Mouse (Mus musculus): ENCODE data around the gene Olfr517. TPM values are rescaled to one million over a fixed set of nuclear protein-coding genes. Genes with fewer than 3 reads are reported as not detected.

Gene Olfr517
- not detected in 2 replicates for polyA plus RNA-seq (2014; fragmentation: Nextera tagmentation; extraction: Ambion mirVana)

DNA sequence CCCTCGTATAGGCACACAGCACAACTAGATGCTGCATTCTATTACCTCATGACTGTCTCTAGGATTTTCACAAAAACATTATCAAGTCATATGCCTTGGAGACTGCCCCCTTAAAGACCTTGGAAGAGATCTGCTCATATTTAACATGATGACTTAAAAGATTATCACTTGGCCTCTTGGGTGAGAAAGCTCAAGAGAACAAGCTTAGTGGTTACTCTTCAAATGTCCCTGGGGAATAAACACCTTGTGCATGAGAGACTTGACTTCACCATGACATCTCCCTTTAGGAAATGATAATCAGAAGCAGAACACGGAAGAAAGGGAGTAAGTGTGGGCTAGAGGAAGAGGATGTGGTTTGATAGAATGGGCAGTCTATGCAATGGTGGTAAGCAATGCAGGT, at the start of gene Olfr517:
Gene Olfr517, minus strand, starts transcription at position 101 of the 400 bp plus-strand sequence.
- no peak for ATAC-seq (ENCODE audit: low read depth)

DNA sequence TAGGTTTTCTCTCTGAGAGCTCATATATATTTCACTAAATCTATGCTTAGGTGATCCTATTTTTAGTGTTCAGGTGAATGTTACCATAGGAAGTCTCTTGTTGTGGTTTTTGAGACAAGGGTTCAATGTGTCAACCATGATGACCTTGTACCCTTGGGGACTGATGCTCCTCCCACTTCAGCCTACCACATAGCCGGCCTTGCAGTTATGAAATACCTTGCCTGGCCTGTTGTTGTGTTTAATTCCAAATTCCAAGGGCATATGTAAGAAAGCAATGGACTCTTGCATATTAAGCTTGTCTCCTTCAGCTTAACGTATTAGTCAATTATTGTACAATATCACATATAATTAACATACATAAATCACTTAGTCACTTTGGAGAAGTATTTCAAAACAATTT, 31.8 kb upstream of the Olfr517 start:
- H3K27me3 ChIP-seq (ENCODE audit: control insufficient read depth, insufficient read depth, low read length): no peaks in the 10 kb centered on the region
- no peak overlapping the region for H3K4me2 ChIP-seq (ENCODE audit: low read depth, low read length)
- no peaks in the 10 kb centered on the region for H3K4me1 ChIP-seq (ENCODE audit: control insufficient read depth, insufficient read depth, low read length)
- 83% methylated on average over 2 of the region's 2 CpGs for WGBS
- H3K9ac ChIP-seq (replicated peaks; ENCODE audit: low read depth, low read length): no peak overlapping the region
- H3K36me3 ChIP-seq (ENCODE audit: control insufficient read depth, insufficient read depth, low read length): no peaks in the 10 kb centered on the region
- no peak for ATAC-seq (ENCODE audit: low read depth)
- no peak overlapping the region for H3K27ac ChIP-seq (ENCODE audit: low read depth, low read length)
- no peak overlapping the region for H3K4me3 ChIP-seq (ENCODE audit: low read depth, low read length)
- no peaks in the 10 kb centered on the region for H3K9me3 ChIP-seq (ENCODE audit: control insufficient read depth, low read length)

More for the DNA sequence above, at the start of gene Olfr517:
- WGBS: 83% methylated on average over 2 of the region's 2 CpGs
- Histone ChIP-seq H3K36me3 (ENCODE audit: control insufficient read depth, insufficient read depth, low read length) (no peaks in the 10 kb centered on the region), H3K27ac (ENCODE audit: low read depth, low read length) (no peak within 1 kb of the TSS), H3K4me2 (ENCODE audit: low read depth, low read length) (no peak within 1 kb of the TSS), H3K4me3 (ENCODE audit: low read depth, low read length) (no peak within 1 kb of the TSS), H3K4me1 (ENCODE audit: control insufficient read depth, insufficient read depth, low read length) (no peaks in the 10 kb centered on the region), H3K27me3 (ENCODE audit: control insufficient read depth, insufficient read depth, low read length) (no peaks in the 10 kb centered on the region), H3K9me3 (ENCODE audit: control insufficient read depth, low read length) (no peaks in the 10 kb centered on the region), H3K9ac (replicated peaks; ENCODE audit: low read depth, low read length) (no peak within 1 kb of the TSS)

DNA sequence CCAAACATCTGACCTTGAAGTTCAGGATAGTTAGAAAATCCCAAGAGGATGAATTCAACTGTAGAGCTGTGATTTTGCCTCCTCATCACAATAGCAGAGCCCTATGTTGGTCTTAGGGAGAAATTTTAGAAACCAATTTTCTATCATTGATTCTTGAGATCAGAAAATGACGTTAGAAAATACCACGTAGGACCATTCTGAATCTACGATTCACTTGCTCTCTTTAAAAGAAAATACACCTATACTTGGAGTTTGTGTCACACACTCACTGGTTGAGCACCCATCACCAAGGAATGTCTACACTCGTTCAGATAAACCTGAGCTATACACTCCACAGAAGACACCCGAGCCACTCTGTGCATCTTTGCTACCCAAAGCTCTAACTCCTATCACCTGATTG, 22.1 kb upstream of the Olfr517 start, which contains the start of gene Olfr519:
Gene Olfr519, minus strand, starts transcription at position 101 of the 400 bp plus-strand sequence.
- Histone ChIP-seq H3K36me3 (ENCODE audit: control insufficient read depth, insufficient read depth, low read length) (no peaks in the 10 kb centered on the region), H3K4me3 (ENCODE audit: low read depth, low read length) (no peak within 1 kb of the TSS), H3K27ac (ENCODE audit: low read depth, low read length) (no peak within 1 kb of the TSS), H3K27me3 (ENCODE audit: control insufficient read depth, insufficient read depth, low read length) (no peaks in the 10 kb centered on the region), H3K4me1 (ENCODE audit: control insufficient read depth, insufficient read depth, low read length) (no peaks in the 10 kb centered on the region), H3K9me3 (ENCODE audit: control insufficient read depth, low read length) (no peaks in the 10 kb centered on the region), H3K9ac (replicated peaks; ENCODE audit: low read depth, low read length) (no peak within 1 kb of the TSS), H3K4me2 (ENCODE audit: low read depth, low read length) (no peak within 1 kb of the TSS)
- ATAC-seq (ENCODE audit: low read depth): no peak
- WGBS: 90% methylated on average over 5 of the region's 5 CpGs

DNA sequence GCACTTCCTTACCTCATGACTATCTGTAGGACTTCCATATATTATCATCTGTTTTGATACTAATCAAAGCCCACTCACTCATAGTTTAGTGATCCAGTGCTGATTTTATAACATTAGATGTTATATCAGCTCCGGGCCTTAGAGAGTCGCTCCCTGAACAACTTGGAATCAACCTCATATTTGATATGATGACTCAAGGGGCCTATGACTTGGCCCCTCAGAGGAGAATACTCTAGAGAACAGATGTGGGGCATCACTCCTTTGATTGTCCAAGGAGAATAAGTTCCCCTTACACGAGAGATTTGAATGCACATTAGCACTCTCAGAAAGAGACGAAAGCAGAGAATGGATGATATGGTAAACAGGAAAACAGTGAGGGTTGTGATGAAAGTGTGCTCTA, 12.7 kb upstream of the Olfr517 start, which contains the start of gene Olfr518:
Gene Olfr518, minus strand, starts transcription at position 101 of the 400 bp plus-strand sequence.
- Histone ChIP-seq H3K27me3 (ENCODE audit: control insufficient read depth, insufficient read depth, low read length) (no peaks in the 10 kb centered on the region), H3K4me3 (ENCODE audit: low read depth, low read length) (no peak within 1 kb of the TSS), H3K9ac (replicated peaks; ENCODE audit: low read depth, low read length) (no peak within 1 kb of the TSS), H3K27ac (ENCODE audit: low read depth, low read length) (no peak within 1 kb of the TSS), H3K36me3 (ENCODE audit: control insufficient read depth, insufficient read depth, low read length) (no peaks in the 10 kb centered on the region), H3K9me3 (ENCODE audit: control insufficient read depth, low read length) (no peaks in the 10 kb centered on the region), H3K4me2 (ENCODE audit: low read depth, low read length) (no peak within 1 kb of the TSS), H3K4me1 (ENCODE audit: control insufficient read depth, insufficient read depth, low read length) (no peaks in the 10 kb centered on the region)
- 81% methylated on average over 4 of the region's 4 CpGs for WGBS
- ATAC-seq (ENCODE audit: low read depth): no peak

DNA sequence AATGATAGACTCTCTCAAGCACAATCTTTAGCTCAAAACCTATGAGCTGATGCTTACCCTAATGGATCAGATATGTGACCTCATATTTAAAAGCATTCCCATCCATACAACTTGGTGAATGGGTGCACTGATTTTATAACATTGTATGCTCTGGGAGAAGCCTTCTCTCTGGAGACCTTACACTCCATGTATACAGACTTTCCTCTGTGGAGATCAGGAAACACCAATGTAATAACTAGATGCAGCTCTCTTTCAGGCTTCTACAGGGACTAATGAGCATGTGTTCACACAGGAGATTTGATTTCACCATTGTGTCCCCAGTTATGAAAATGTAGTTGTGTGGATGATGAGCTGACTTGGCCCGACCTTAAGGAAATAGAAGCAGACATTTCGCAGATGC, 21.8 kb downstream of the Olfr517 start, which contains the start of gene Olfr516:
Gene Olfr516, minus strand, starts transcription at position 101 of the 400 bp plus-strand sequence.
- Histone ChIP-seq H3K27ac (ENCODE audit: low read depth, low read length) (no peak within 1 kb of the TSS), H3K4me1 (ENCODE audit: control insufficient read depth, insufficient read depth, low read length) (no peaks in the 10 kb centered on the region), H3K36me3 (ENCODE audit: control insufficient read depth, insufficient read depth, low read length) (no peaks in the 10 kb centered on the region), H3K4me3 (ENCODE audit: low read depth, low read length) (no peak within 1 kb of the TSS), H3K27me3 (ENCODE audit: control insufficient read depth, insufficient read depth, low read length) (no peaks in the 10 kb centered on the region), H3K9ac (replicated peaks; ENCODE audit: low read depth, low read length) (no peak within 1 kb of the TSS), H3K9me3 (ENCODE audit: control insufficient read depth, low read length) (no peaks in the 10 kb centered on the region), H3K4me2 (ENCODE audit: low read depth, low read length) (no peak within 1 kb of the TSS)
- 92% methylated on average over 2 of the region's 2 CpGs for WGBS
- ATAC-seq (ENCODE audit: low read depth): no peak

DNA sequence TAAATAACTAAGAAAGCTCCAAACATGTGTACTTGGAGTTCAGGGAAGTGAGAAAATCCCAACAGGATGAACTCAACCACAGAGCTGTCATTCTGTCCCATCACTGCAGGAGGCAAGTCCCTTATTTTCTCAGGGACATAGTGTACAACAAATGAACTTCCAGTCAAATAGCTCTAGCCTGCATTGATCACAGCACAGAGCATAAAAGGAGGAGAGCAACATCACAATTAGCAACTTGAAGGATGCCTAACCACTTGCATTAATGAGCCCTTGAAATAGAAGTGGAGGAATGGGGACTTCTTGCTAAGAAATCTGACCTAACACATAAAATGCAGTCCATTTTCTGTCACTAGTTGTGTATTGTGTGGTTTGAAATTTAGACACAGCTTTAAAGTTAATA, 46.3 kb downstream of the Olfr517 start, which contains the start of gene Olfr514:
Gene Olfr514, minus strand, starts transcription at position 101 of the 400 bp plus-strand sequence.
- no peak within 1 kb of the TSS for H3K4me3 ChIP-seq (ENCODE audit: low read depth, low read length)
- no peak for ATAC-seq (ENCODE audit: low read depth)
- H3K36me3 ChIP-seq (ENCODE audit: control insufficient read depth, insufficient read depth, low read length): no peaks in the 10 kb centered on the region
- H3K4me2 ChIP-seq (ENCODE audit: low read depth, low read length): no peak within 1 kb of the TSS
- H3K4me1 ChIP-seq (ENCODE audit: control insufficient read depth, insufficient read depth, low read length): no peaks in the 10 kb centered on the region
- H3K9ac ChIP-seq (replicated peaks; ENCODE audit: low read depth, low read length): no peak within 1 kb of the TSS
- no peaks in the 10 kb centered on the region for H3K27me3 ChIP-seq (ENCODE audit: control insufficient read depth, insufficient read depth, low read length)
- no peak within 1 kb of the TSS for H3K27ac ChIP-seq (ENCODE audit: low read depth, low read length)
- no peaks in the 10 kb centered on the region for H3K9me3 ChIP-seq (ENCODE audit: control insufficient read depth, low read length)

Other genes starting within 250 kb of the Olfr517 start
- not detected in 2 replicates for gene Olfr508, start 242.4 kb downstream of the Olfr517 start, polyA plus RNA-seq (2014; fragmentation: Nextera tagmentation; extraction: Ambion mirVana)
- 0.07 TPM in 1 of 2 replicates, not detected in the other for gene Olfr509, start 220.5 kb downstream of the Olfr517 start, polyA plus RNA-seq (2014; fragmentation: Nextera tagmentation; extraction: Ambion mirVana)
- not detected in 2 replicates for gene Olfr510, start 206.0 kb downstream of the Olfr517 start, polyA plus RNA-seq (2014; fragmentation: Nextera tagmentation; extraction: Ambion mirVana)
- not detected in 2 replicates for gene Olfr512, start 159.1 kb downstream of the Olfr517 start, polyA plus RNA-seq (2014; fragmentation: Nextera tagmentation; extraction: Ambion mirVana)
- not detected in 2 replicates for gene Olfr513, start 121.4 kb downstream of the Olfr517 start, polyA plus RNA-seq (2014; fragmentation: Nextera tagmentation; extraction: Ambion mirVana)
- not detected in 2 replicates for gene Olfr514, start 46.4 kb downstream of the Olfr517 start, polyA plus RNA-seq (2014; fragmentation: Nextera tagmentation; extraction: Ambion mirVana)
- gene Olfr516, start 21.9 kb downstream of the Olfr517 start, polyA plus RNA-seq (2014; fragmentation: Nextera tagmentation; extraction: Ambion mirVana): not detected in 2 replicates
- not detected in 2 replicates for gene Olfr518, start 12.6 kb upstream of the Olfr517 start, polyA plus RNA-seq (2014; fragmentation: Nextera tagmentation; extraction: Ambion mirVana)
- not detected in 2 replicates for gene Olfr519, start 22.0 kb upstream of the Olfr517 start, polyA plus RNA-seq (2014; fragmentation: Nextera tagmentation; extraction: Ambion mirVana)
- 0.05 TPM in 1 of 2 replicates, not detected in the other for gene Nlrp10, start 57.8 kb upstream of the Olfr517 start, polyA plus RNA-seq (2014; fragmentation: Nextera tagmentation; extraction: Ambion mirVana)
- 81.2 and 84.4 TPM in 2 replicates for gene Eif3f, start 62.0 kb upstream of the Olfr517 start, polyA plus RNA-seq (2014; fragmentation: Nextera tagmentation; extraction: Ambion mirVana)
- 38.4 and 50.3 TPM in 2 replicates for gene Tub, start 78.0 kb upstream of the Olfr517 start, polyA plus RNA-seq (2014; fragmentation: Nextera tagmentation; extraction: Ambion mirVana)
- 34.6 and 35.2 TPM in 2 replicates for gene Ric3, start 211.0 kb upstream of the Olfr517 start, polyA plus RNA-seq (2014; fragmentation: Nextera tagmentation; extraction: Ambion mirVana)